Mouse (Mus musculus) erythroblast, embryonic 14.5 days (primary cell): ENCODE measurements around the gene Rfwd3. TPM values are rescaled to one million over a fixed set of nuclear protein-coding genes. Genes with fewer than 3 reads are reported as not detected.
"Not testable (repeated sequence)": the region's sequence is repeated elsewhere in the genome, so short reads cannot be mapped to it uniquely, and the experiment has no call there.

Experiments
- H3K27me3 ChIP-seq: 2 replicates; pipeline ENCODE4 v1.6.1; 2012; ENCODE audit warnings: inconsistent platforms; ENCODE audit not compliant: control insufficient read depth
- H3K36me3 ChIP-seq: 2 replicates; pipeline ENCODE4 v1.6.1; 2012; ENCODE audit warnings: mild to moderate bottlenecking, inconsistent platforms; ENCODE audit not compliant: control insufficient read depth
- H3K4me1 ChIP-seq: 2 replicates; pipeline ENCODE4 v1.6.1; 2012; ENCODE audit warnings: inconsistent platforms; ENCODE audit not compliant: control insufficient read depth
- H3K4me3 ChIP-seq: replicated peaks from 2 replicates; pipeline ENCODE3; 2012; ENCODE audit warnings: moderate library complexity, mild to moderate bottlenecking, inconsistent platforms
- H3K9me3 ChIP-seq: 2 replicates; pipeline ENCODE4 v1.6.1; 2012; ENCODE audit warnings: low read length, inconsistent platforms, mixed read lengths; ENCODE audit not compliant: control insufficient read depth
- GATA1 ChIP-seq: IDR thresholded peaks from 2 replicates; pipeline ENCODE4 v1.6.1; 2012; ENCODE audit warnings: low read length, inconsistent platforms, mixed read lengths
- TAL1 ChIP-seq: IDR thresholded peaks from 3 replicates; pipeline ENCODE4 v1.6.1; 2012; ENCODE audit warnings: low read length, inconsistent platforms, mixed read lengths
- polyA plus RNA-seq: library from polyadenylated mRNA; stranded (reverse); fragments of >175 nt; gene quantifications from 2 replicates; pipeline ENCODE4 v1.2.3, GENCODE M21; 2012

The Rfwd3 gene
- polyA plus RNA-seq, 1 experiment = 0.63 TPM

DNA sequence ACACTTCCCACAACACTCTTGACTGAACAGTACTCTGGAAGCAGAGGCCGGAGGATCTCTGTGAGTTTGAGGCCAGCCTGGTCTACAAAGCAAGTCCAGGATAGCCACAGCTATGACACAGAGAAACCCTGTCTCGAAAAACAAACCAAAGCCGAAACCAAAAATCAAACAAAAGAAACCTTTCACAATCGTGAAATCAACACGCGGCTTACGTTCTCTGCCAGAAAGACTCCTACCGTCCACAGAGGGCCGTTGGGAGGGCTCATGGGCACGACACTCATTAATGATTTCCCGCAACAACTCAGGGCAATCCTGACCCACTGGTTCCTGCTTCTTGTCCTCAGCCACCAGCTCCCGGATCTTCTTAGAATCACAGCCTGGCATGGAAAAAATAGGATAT, 14.7 kb upstream of the Rfwd3 start:
- peaks cover 28% of the 10 kb centered on the region for H3K4me1 ChIP-seq
- H3K27me3 ChIP-seq = peaks cover 13% of the 10 kb centered on the region
- no peak for TF ChIP-seq TAL1
- H3K9me3 ChIP-seq = no peaks in the 10 kb centered on the region
- no peak overlapping the region for H3K4me3 ChIP-seq
- peaks cover 2% of the 10 kb centered on the region; the same call in 1 of the 2 replicates for H3K36me3 ChIP-seq

- H3K36me3 ChIP-seq, H3K9me3 ChIP-seq, H3K27me3 ChIP-seq, H3K4me3 ChIP-seq: not testable (repeated sequence)
- H3K4me1 ChIP-seq = peaks cover 28% of the 10 kb centered on the region
Observed at GRCm38 (mm10) chr8:111313961-111314360, 13.9 kb upstream of the Rfwd3 start.

DNA sequence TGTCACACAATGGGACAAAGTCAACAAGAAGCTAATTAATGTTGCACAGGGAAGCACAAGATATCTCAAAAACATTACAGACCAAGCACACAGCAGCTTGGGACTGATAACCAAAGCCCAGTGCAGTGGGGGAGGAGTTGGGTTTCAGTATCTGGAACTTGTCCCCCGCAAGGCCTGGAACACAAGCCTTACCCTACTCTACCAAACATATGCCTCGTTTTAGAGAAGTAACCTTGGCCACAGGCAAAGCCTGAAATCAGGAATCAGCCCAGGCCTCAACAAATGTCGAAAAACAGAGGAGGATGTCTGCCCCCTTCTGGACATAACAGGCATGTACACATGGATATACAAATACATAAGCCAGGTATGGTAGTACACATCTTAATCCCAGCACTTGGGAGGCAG, 12.7 kb upstream of the Rfwd3 start:
- Histone ChIP-seq H3K36me3 (peaks cover 2% of the 10 kb centered on the region; the same call in 1 of the 2 replicates), H3K27me3 (peaks cover 1% of the 10 kb centered on the region)

GRCm38 (mm10) chr8:111310006-111310405, 10.0 kb upstream of the Rfwd3 start:
- H3K9me3 ChIP-seq = not testable (repeated sequence)

More for the DNA sequence above, 12.7 kb upstream of the Rfwd3 start:
- peak overlapping the region; percentile 16 for H3K4me3 ChIP-seq
- H3K9me3 ChIP-seq = no peaks in the 10 kb centered on the region
- TF ChIP-seq TAL1 (peak; percentile 76), GATA1 (peak; percentile 51)
- peaks cover 28% of the 10 kb centered on the region for H3K4me1 ChIP-seq

GRCm38 (mm10) chr8:111305031-111305730, 5.2 kb upstream of the Rfwd3 start:
- Histone ChIP-seq H3K27me3 (no peaks in the 10 kb centered on the region), H3K4me1 (peaks cover 6% of the 10 kb centered on the region), H3K4me3 (no peak overlapping the region), H3K36me3 (no peaks in the 10 kb centered on the region), H3K9me3 (no peaks in the 10 kb centered on the region)
- TF ChIP-seq TAL1 (no peak), GATA1 (no peak)

More at GRCm38 (mm10) chr8:111310006-111310405, 10.0 kb upstream of the Rfwd3 start:
- peaks cover 28% of the 10 kb centered on the region for H3K4me1 ChIP-seq
- not testable (repeated sequence) for H3K36me3 ChIP-seq, H3K27me3 ChIP-seq, H3K4me3 ChIP-seq

GRCm38 (mm10) chr8:111304359-111304758, 4.3 kb upstream of the Rfwd3 start:
- Histone ChIP-seq H3K4me3 (no peak overlapping the region), H3K36me3 (no peaks in the 10 kb centered on the region), H3K27me3 (no peaks in the 10 kb centered on the region), H3K4me1 (peaks cover 6% of the 10 kb centered on the region), H3K9me3 (no peaks in the 10 kb centered on the region)
- no peak for TF ChIP-seq TAL1

GRCm38 (mm10) chr8:111303076-111303803, 3.2 kb upstream of the Rfwd3 start:
- H3K9me3 ChIP-seq, H3K27me3 ChIP-seq, H3K36me3 ChIP-seq, H3K4me3 ChIP-seq: not testable (repeated sequence)
- H3K4me1 ChIP-seq = peaks cover 10% of the 10 kb centered on the region

DNA sequence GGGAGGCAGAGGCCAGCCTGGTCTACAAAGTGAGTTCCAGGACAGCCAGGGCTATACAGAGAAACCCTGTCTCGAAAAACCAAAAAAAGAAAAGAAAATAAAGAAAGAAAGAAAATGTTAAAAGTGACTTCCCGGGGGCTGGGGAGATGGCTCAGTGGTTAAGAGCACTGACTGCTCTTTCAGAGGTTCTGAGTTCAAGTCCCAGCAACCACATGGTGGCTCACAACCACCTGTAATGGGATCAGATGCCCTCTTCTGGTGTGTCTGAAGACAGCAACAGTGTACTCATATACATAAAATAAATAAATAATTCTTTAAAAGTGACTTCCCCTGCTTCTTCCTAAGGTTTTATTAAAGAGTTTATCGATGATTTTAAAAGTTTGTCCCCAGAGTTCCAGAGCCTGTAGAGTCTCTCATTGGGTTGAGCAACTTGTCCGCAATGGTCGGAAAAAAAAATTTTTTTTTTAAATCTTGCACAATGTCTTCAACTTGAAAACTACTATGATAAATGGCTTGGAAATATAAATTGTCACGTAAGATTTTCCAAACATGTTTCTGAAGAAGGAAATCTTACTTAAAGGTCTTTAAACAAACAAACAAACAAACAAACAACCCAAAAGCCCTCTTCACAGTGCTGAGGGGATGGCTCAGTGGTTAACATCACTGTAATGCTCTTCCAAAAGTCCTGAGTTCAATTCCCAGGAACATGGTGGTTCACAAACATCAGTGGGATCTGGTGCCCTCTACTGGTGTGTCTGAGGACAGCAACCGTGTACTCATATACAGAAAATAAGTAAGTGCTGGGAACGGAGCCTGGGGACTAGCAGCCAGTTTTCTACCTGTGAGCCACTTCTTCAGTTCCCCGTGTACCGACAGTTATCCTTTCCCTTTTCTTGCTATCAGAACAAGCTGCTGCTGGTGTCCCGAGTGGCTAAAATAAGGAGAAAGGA, 850 bp upstream of the Rfwd3 start:
- Histone ChIP-seq H3K4me3 (peak overlapping the region; percentile 100), H3K9me3 (no peaks in the 10 kb centered on the region), H3K27me3 (no peaks in the 10 kb centered on the region), H3K4me1 (peaks cover 28% of the 10 kb centered on the region), H3K36me3 (peaks cover 24% of the 10 kb centered on the region)
- no peak for TF ChIP-seq GATA1
- TF ChIP-seq TAL1 = no peak

- H3K4me3 ChIP-seq = peak overlapping the region; percentile 100
- no peaks in the 10 kb centered on the region for H3K27me3 ChIP-seq
- H3K4me1 ChIP-seq = peaks cover 39% of the 10 kb centered on the region
- peaks cover 37% of the 10 kb centered on the region for H3K36me3 ChIP-seq
- no peaks in the 10 kb centered on the region for H3K9me3 ChIP-seq
- TF ChIP-seq GATA1 (no peak), TAL1 (no peak)
Observed at GRCm38 (mm10) chr8:111299363-111299820, 630 bp downstream of the Rfwd3 start.
